Mouse (Mus musculus): ENCODE measurements around the gene Rtbdn. TPM values are rescaled to one million over a fixed set of nuclear protein-coding genes. Genes with fewer than 3 reads are reported as not detected.

Rtbdn gene
- polyA plus RNA-seq, 1 experiment, result 0.13 TPM

- no peak for DNase-seq
- Histone ChIP-seq H3K36me3 (ENCODE audit: control insufficient read depth, insufficient read depth, low read length) (no peaks in the 10 kb centered on the region), H3K27me3 (ENCODE audit: control insufficient read depth, insufficient read depth, low read length) (no peaks in the 10 kb centered on the region), H3K27ac (ENCODE audit: control insufficient read depth, insufficient read depth, low read length) (peak overlapping the region; percentile 87), H3K4me3 (ENCODE audit: control insufficient read depth, insufficient read depth, low read length) (no peak overlapping the region), H3K4me1 (replicated peaks; ENCODE audit: control insufficient read depth, insufficient read depth, low read length) (peaks cover 30% of the 10 kb centered on the region)
- no peak for TF ChIP-seq POLR2A (IDR thresholded peaks at IDR 0.05; ENCODE audit: control insufficient read depth, extremely low read depth, insufficient read depth, low read length, poor library complexity)
- no peak for TF ChIP-seq CTCF (IDR thresholded peaks at IDR 0.05; ENCODE audit: borderline replicate concordance, control insufficient read depth, extremely low read depth, insufficient read depth, low read length, poor library complexity)
- WGBS, result 54% methylated on average over 3 of the region's 3 CpGs
Observed at GRCm38 (mm10) chr8:84966603-84967002, 19.8 kb downstream of the Rtbdn start.

- 98% methylated on average over 13 of the region's 13 CpGs for WGBS
Observed at GRCm38 (mm10) chr8:84967532-84968304, 20.9 kb downstream of the Rtbdn start.

GRCm38 (mm10) chr8:84968650-84969049 lies 21.9 kb downstream of the Rtbdn start:
- peaks cover 30% of the 10 kb centered on the region for H3K4me1 ChIP-seq (replicated peaks; ENCODE audit: control insufficient read depth, insufficient read depth, low read length)
- TF ChIP-seq POLR2A (IDR thresholded peaks at IDR 0.05; ENCODE audit: control insufficient read depth, extremely low read depth, insufficient read depth, low read length, poor library complexity), result no peak
- no peak for TF ChIP-seq CTCF (IDR thresholded peaks at IDR 0.05; ENCODE audit: borderline replicate concordance, control insufficient read depth, extremely low read depth, insufficient read depth, low read length, poor library complexity)
- no peaks in the 10 kb centered on the region for H3K36me3 ChIP-seq (ENCODE audit: control insufficient read depth, insufficient read depth, low read length)
- no peak overlapping the region for H3K4me3 ChIP-seq (ENCODE audit: control insufficient read depth, insufficient read depth, low read length)
- no peaks in the 10 kb centered on the region for H3K27me3 ChIP-seq (ENCODE audit: control insufficient read depth, insufficient read depth, low read length)
- WGBS, result 8% methylated on average over 2 of the region's 2 CpGs
- no peak overlapping the region for H3K27ac ChIP-seq (ENCODE audit: control insufficient read depth, insufficient read depth, low read length)
- DNase-seq, result no peak

More at GRCm38 (mm10) chr8:84967532-84968304, 20.9 kb downstream of the Rtbdn start:
- no peak for DNase-seq
- no peak overlapping the region for H3K4me3 ChIP-seq (ENCODE audit: control insufficient read depth, insufficient read depth, low read length)
- H3K27ac ChIP-seq (ENCODE audit: control insufficient read depth, insufficient read depth, low read length), result no peak overlapping the region
- H3K27me3 ChIP-seq (ENCODE audit: control insufficient read depth, insufficient read depth, low read length), result no peaks in the 10 kb centered on the region
- peaks cover 30% of the 10 kb centered on the region for H3K4me1 ChIP-seq (replicated peaks; ENCODE audit: control insufficient read depth, insufficient read depth, low read length)
- H3K36me3 ChIP-seq (ENCODE audit: control insufficient read depth, insufficient read depth, low read length), result no peaks in the 10 kb centered on the region
- no peak for TF ChIP-seq CTCF (IDR thresholded peaks at IDR 0.05; ENCODE audit: borderline replicate concordance, control insufficient read depth, extremely low read depth, insufficient read depth, low read length, poor library complexity)
- no peak for TF ChIP-seq POLR2A (IDR thresholded peaks at IDR 0.05; ENCODE audit: control insufficient read depth, extremely low read depth, insufficient read depth, low read length, poor library complexity)

- peak; percentile 63 for DNase-seq
- Histone ChIP-seq H3K4me3 (ENCODE audit: control insufficient read depth, insufficient read depth, low read length) (peak within 1 kb of the TSS; percentile 74), H3K27me3 (ENCODE audit: control insufficient read depth, insufficient read depth, low read length) (no peaks in the 10 kb centered on the region), H3K36me3 (ENCODE audit: control insufficient read depth, insufficient read depth, low read length) (no peaks in the 10 kb centered on the region), H3K27ac (ENCODE audit: control insufficient read depth, insufficient read depth, low read length) (no peak within 1 kb of the TSS), H3K4me1 (replicated peaks; ENCODE audit: control insufficient read depth, insufficient read depth, low read length) (peaks cover 30% of the 10 kb centered on the region)
- under 1% methylated on average over 56 of the region's 56 CpGs for WGBS
- peak; percentile 72; the same call in 1 of the 2 replicates for TF ChIP-seq POLR2A (IDR thresholded peaks at IDR 0.05; ENCODE audit: control insufficient read depth, extremely low read depth, insufficient read depth, low read length, poor library complexity)
- no peak for TF ChIP-seq CTCF (IDR thresholded peaks at IDR 0.05; ENCODE audit: borderline replicate concordance, control insufficient read depth, extremely low read depth, insufficient read depth, low read length, poor library complexity)
Observed at GRCm38 (mm10) chr8:84969241-84970134, 22.7 kb downstream of the Rtbdn start, which contains the start of the genes Gm49661, Prdx2 and Rnaseh2a. TSS of gene Gm49661 (minus strand) at chr8:84969433. TSS of gene Prdx2 (plus strand) at chr8:84969587. TSS of gene Rnaseh2a (minus strand) at chr8:84969767.

- no peaks in the 10 kb centered on the region for H3K36me3 ChIP-seq (ENCODE audit: control insufficient read depth, insufficient read depth, low read length)
- no peak for DNase-seq
- no peaks in the 10 kb centered on the region for H3K27me3 ChIP-seq (ENCODE audit: control insufficient read depth, insufficient read depth, low read length)
- 19% methylated on average over 21 of the region's 21 CpGs for WGBS
- H3K4me3 ChIP-seq (ENCODE audit: control insufficient read depth, insufficient read depth, low read length), result peak overlapping the region; percentile 74
- TF ChIP-seq POLR2A (IDR thresholded peaks at IDR 0.05; ENCODE audit: control insufficient read depth, extremely low read depth, insufficient read depth, low read length, poor library complexity), result no peak
- TF ChIP-seq CTCF (IDR thresholded peaks at IDR 0.05; ENCODE audit: borderline replicate concordance, control insufficient read depth, extremely low read depth, insufficient read depth, low read length, poor library complexity), result no peak
- H3K4me1 ChIP-seq (replicated peaks; ENCODE audit: control insufficient read depth, insufficient read depth, low read length), result peaks cover 26% of the 10 kb centered on the region
- H3K27ac ChIP-seq (ENCODE audit: control insufficient read depth, insufficient read depth, low read length), result no peak overlapping the region
Observed at GRCm38 (mm10) chr8:84970135-84970790, 23.5 kb downstream of the Rtbdn start.

- no peaks in the 10 kb centered on the region for H3K27me3 ChIP-seq (ENCODE audit: control insufficient read depth, insufficient read depth, low read length)
- no peak overlapping the region for H3K4me3 ChIP-seq (ENCODE audit: control insufficient read depth, insufficient read depth, low read length)
- TF ChIP-seq POLR2A (IDR thresholded peaks at IDR 0.05; ENCODE audit: control insufficient read depth, extremely low read depth, insufficient read depth, low read length, poor library complexity), result no peak
- TF ChIP-seq CTCF (IDR thresholded peaks at IDR 0.05; ENCODE audit: borderline replicate concordance, control insufficient read depth, extremely low read depth, insufficient read depth, low read length, poor library complexity), result no peak
- 90% methylated on average over 5 of the region's 5 CpGs for WGBS
- no peaks in the 10 kb centered on the region for H3K36me3 ChIP-seq (ENCODE audit: control insufficient read depth, insufficient read depth, low read length)
- no peak overlapping the region for H3K27ac ChIP-seq (ENCODE audit: control insufficient read depth, insufficient read depth, low read length)
- DNase-seq, result no peak
- peaks cover 27% of the 10 kb centered on the region for H3K4me1 ChIP-seq (replicated peaks; ENCODE audit: control insufficient read depth, insufficient read depth, low read length)
Observed at GRCm38 (mm10) chr8:84970913-84971312, 24.1 kb downstream of the Rtbdn start.

All from thymus, adult 2 months (tissue).